Mouse (Mus musculus): ENCODE data around the gene Birc3.

DNA sequence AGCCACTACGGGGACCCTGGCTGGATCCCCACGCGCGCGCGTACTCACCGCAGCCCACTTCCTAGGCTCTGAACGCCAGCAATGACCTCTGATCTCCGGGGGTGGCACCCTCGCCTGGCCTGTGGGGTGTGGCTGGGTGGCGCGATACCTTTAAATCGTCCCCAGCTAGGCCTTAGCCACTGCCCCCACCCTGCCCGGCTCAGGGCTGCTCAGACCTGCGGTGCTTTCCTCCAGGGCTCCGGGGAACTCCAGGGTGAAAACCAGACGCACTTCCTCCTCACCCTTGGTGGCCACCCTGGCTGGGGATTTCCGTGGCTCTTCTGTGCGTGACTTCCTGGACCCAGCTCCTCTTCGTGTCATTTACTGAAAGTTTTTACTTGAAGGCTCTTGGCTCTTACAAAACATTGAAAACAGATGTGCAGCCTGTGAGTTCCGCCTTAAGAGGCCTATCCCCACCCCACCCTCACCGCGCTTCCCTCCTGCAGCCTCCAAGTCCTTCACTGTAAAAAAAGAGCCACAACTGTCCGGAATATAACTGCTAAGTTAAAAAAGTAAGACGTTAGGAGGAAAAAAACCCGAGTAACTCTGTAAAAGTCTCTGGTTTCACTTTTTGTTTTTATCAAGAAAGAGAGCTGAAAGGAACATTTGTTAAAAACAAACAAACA lies at the start of gene Birc3:
- no peak for TF ChIP-seq CTCF (IDR thresholded peaks at IDR 0.05; ENCODE audit: borderline replicate concordance, insufficient read depth, low read depth, low read length)
- TF ChIP-seq POLR2A (IDR thresholded peaks at IDR 0.05; ENCODE audit: borderline replicate concordance, insufficient read depth, low read length) = no peak
